Mouse (Mus musculus) bone marrow, adult 2 months (tissue): ENCODE results near the gene Aox3. TPM values are rescaled to one million over a fixed set of nuclear protein-coding genes. Genes with fewer than 3 reads are reported as not detected.

Source experiments
- H3K27ac ChIP-seq: fragments of 200-500 bp; 2 replicates; pipeline ENCODE4 v1.5.1; 2012; ENCODE audit warnings: low read depth, mild to moderate bottlenecking, control low read depth, inconsistent platforms, low read length; ENCODE audit not compliant: control insufficient read depth, poor library complexity, insufficient read depth
- H3K4me1 ChIP-seq: fragments of 200-500 bp; 2 replicates; pipeline ENCODE4 v1.6.1; 2011; ENCODE audit warnings: low read length; ENCODE audit not compliant: control insufficient read depth, insufficient read depth
- H3K4me3 ChIP-seq: fragments of 200-500 bp; replicated peaks from 2 replicates; pipeline ENCODE3; 2011; ENCODE audit warnings: mild to moderate bottlenecking, low read depth, low read length, control low read depth; ENCODE audit not compliant: control insufficient read depth
- CTCF ChIP-seq: fragments of 200-500 bp; IDR thresholded peaks from 2 replicates; pipeline ENCODE4 v1.5.1; 2011; ENCODE audit warnings: low read length, control low read depth; ENCODE audit not compliant: control insufficient read depth, insufficient read depth
- POLR2A ChIP-seq: fragments of 200-500 bp; IDR thresholded peaks from 2 replicates; pipeline ENCODE4 v1.6.1; 2011; ENCODE audit warnings: low read depth, mild to moderate bottlenecking, control low read depth, low read length, borderline replicate concordance; ENCODE audit not compliant: control insufficient read depth
- WGBS: fragments of 180-500 bp; shearing (Covaris S2); methylation state at CpG from one replicate; pipeline ENCODE4 v1.1.7; 2018; 5-methylcytosine and 5-hydroxymethylcytosine counted together
- polyA plus RNA-seq: library from polyadenylated mRNA; stranded (reverse); fragments of >200 nt; gene quantifications from 2 replicates; pipeline ENCODE4 v1.2.4, GENCODE M21; 2011; ENCODE audit warnings: low replicate concordance; ENCODE audit not compliant: missing spikeins, insufficient read depth, insufficient read length

Aox3 gene
- polyA plus RNA-seq, 1 experiment: 1.5 TPM

GRCm38 (mm10) chr1:58091213-58091612 lies 21.7 kb upstream of the Aox3 start:
- Histone ChIP-seq H3K4me1 (no peaks in the 10 kb centered on the region), H3K27ac (no peak overlapping the region), H3K4me3 (no peak overlapping the region)
- 66% methylated on average over 3 of the region's 3 CpGs for WGBS
- TF ChIP-seq CTCF (no peak), POLR2A (no peak)

GRCm38 (mm10) chr1:58091992-58092560 lies 20.9 kb upstream of the Aox3 start:
- Histone ChIP-seq H3K4me3 (no peak overlapping the region), H3K27ac (no peak overlapping the region), H3K4me1 (no peaks in the 10 kb centered on the region)
- TF ChIP-seq POLR2A (no peak), CTCF (no peak)
- WGBS: 73% methylated on average over 2 of the region's 2 CpGs

GRCm38 (mm10) chr1:58097338-58097737 lies 15.6 kb upstream of the Aox3 start:
- no peak overlapping the region for H3K4me3 ChIP-seq
- no peaks in the 10 kb centered on the region; the same call in 1 of the 2 replicates for H3K4me1 ChIP-seq
- H3K27ac ChIP-seq: no peak overlapping the region
- no peak for TF ChIP-seq CTCF
- no peak for TF ChIP-seq POLR2A
- WGBS: 83% methylated on average over 6 of the region's 6 CpGs

- H3K4me3 ChIP-seq: no peak overlapping the region
- H3K4me1 ChIP-seq: no peaks in the 10 kb centered on the region; the same call in 1 of the 2 replicates
- H3K27ac ChIP-seq: no peak overlapping the region
- TF ChIP-seq POLR2A: no peak
- no peak for TF ChIP-seq CTCF
Observed at GRCm38 (mm10) chr1:58099119-58099518, 13.8 kb upstream of the Aox3 start.

GRCm38 (mm10) chr1:58101531-58102146 lies 11.3 kb upstream of the Aox3 start:
- Histone ChIP-seq H3K4me3 (no peak overlapping the region), H3K4me1 (no peaks in the 10 kb centered on the region; the same call in 1 of the 2 replicates), H3K27ac (no peak overlapping the region)
- 33% methylated on average over 2 of the region's 2 CpGs for WGBS
- TF ChIP-seq CTCF: no peak
- no peak for TF ChIP-seq POLR2A

GRCm38 (mm10) chr1:58102494-58102893 lies 10.4 kb upstream of the Aox3 start:
- Histone ChIP-seq H3K4me1 (no peaks in the 10 kb centered on the region; the same call in 1 of the 2 replicates), H3K4me3 (no peak overlapping the region), H3K27ac (no peak overlapping the region)
- 6% methylated on average over 7 of the region's 7 CpGs for WGBS
- no peak for TF ChIP-seq CTCF
- TF ChIP-seq POLR2A: no peak

- TF ChIP-seq POLR2A (no peak), CTCF (no peak)
- Histone ChIP-seq H3K27ac (no peak overlapping the region), H3K4me3 (no peak overlapping the region), H3K4me1 (no peaks in the 10 kb centered on the region; the same call in 1 of the 2 replicates)
- WGBS: 83% methylated on average over 6 of the region's 6 CpGs
Observed at GRCm38 (mm10) chr1:58105685-58106084, 7.2 kb upstream of the Aox3 start.

- TF ChIP-seq POLR2A (no peak), CTCF (no peak)
- Histone ChIP-seq H3K4me3 (no peak overlapping the region), H3K27ac (no peak overlapping the region), H3K4me1 (no peaks in the 10 kb centered on the region)
- WGBS: 67% methylated on average over 2 of the region's 2 CpGs
Observed at GRCm38 (mm10) chr1:58107066-58107465, 5.9 kb upstream of the Aox3 start.
